Mouse (Mus musculus) brain, embryonic 14.5 days (tissue): ENCODE results near the gene Nek3.

Experiments used
- CTCF ChIP-seq: fragments of 200-500 bp; IDR thresholded peaks from 2 replicates; pipeline ENCODE4 v1.5.1; 2012; ENCODE audit warnings: inconsistent platforms, mild to moderate bottlenecking, moderate library complexity, borderline replicate concordance; ENCODE audit not compliant: insufficient read depth, insufficient read length; ENCODE audit errors: extremely low read depth
- POLR2A ChIP-seq: fragments of 200-500 bp; IDR thresholded peaks from 2 replicates; pipeline ENCODE4 v1.6.1; 2012; ENCODE audit warnings: mild to moderate bottlenecking, inconsistent platforms, borderline replicate concordance; ENCODE audit not compliant: poor library complexity, insufficient read depth, insufficient read length, severe bottlenecking; ENCODE audit errors: extremely low read depth

DNA sequence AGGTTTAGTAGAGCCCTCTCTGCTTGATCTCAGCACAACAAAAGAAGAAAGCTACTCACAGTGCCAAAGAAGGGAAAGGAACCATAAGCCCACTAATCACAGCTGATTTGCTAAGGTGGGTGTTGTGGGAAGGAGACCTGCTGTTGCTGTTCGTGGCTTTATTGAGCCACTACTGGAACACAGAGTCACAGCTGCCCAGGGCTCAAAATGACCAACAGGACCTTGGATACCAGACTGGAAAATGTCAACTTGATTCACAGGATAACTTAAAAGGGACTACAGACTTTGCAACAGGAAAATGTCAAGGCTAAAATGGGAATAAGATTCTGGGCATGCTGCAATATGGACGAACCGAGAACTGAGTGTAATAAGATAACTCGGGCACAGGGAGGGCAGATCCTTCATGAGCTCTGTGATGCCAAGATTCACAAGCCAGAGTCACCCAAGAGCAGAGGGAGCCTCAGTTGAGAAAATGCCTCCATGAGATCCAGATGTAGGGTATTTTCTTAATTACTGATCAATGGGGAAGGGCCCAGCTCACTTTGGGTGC lies 24.3 kb downstream of the Nek3 start:
- TF ChIP-seq POLR2A (no peak), CTCF (no peak)
